Mouse (Mus musculus) lung, postnatal 0 days (tissue): ENCODE measurements around the gene Adipoq. TPM values are rescaled to one million over a fixed set of nuclear protein-coding genes. Genes with fewer than 3 reads are reported as not detected.
A peak's percentile ranks its signal among the peaks of the same experiment; 100 is the strongest.

ENCODE experiments used
- ATAC-seq: fragments of 200-750 bp; cut with Nextera tagmentation; 2 replicates; pipeline ENCODE4 v1.8.0; 2017; ENCODE audit warnings: moderate library complexity
- DNase-seq: peaks from one replicate; pipeline ENCODE4 v3.0.0-alpha.2; 2016; ENCODE audit warnings: low spot score
- H3K27ac ChIP-seq: fragments of 300-500 bp; sonication (generic); 2 replicates; pipeline ENCODE4 v1.5.1; 2014; ENCODE audit warnings: antibody characterized with exemption, mild to moderate bottlenecking, low read length, mixed read lengths
- H3K27me3 ChIP-seq: fragments of 300-500 bp; sonication (generic); replicated peaks from 2 replicates; pipeline ENCODE4 v1.6.1; 2014; ENCODE audit warnings: low read length, mixed read lengths; ENCODE audit not compliant: insufficient read depth
- H3K36me3 ChIP-seq: fragments of 300-500 bp; sonication (generic); 2 replicates; pipeline ENCODE4 v1.6.1; 2014; ENCODE audit warnings: low read length, mixed read lengths; ENCODE audit not compliant: insufficient read depth
- H3K4me1 ChIP-seq: fragments of 300-500 bp; sonication (generic); 2 replicates; pipeline ENCODE4 v1.6.1; 2014; ENCODE audit warnings: antibody characterized with exemption, low read depth, low read length, mixed read lengths; ENCODE audit not compliant: insufficient read depth
- H3K4me2 ChIP-seq: fragments of 300-500 bp; sonication (generic); replicated peaks from 2 replicates; pipeline ENCODE4 v1.6.1; 2014; ENCODE audit warnings: low read depth, mild to moderate bottlenecking, low read length, moderate library complexity, mixed read lengths
- H3K4me3 ChIP-seq: fragments of 300-500 bp; sonication (generic); 2 replicates; pipeline ENCODE4 v1.5.1; 2014; ENCODE audit warnings: low read depth, low read length
- H3K9ac ChIP-seq: fragments of 300-500 bp; sonication (generic); replicated peaks from 2 replicates; pipeline ENCODE4 v1.6.1; 2014; ENCODE audit warnings: low read depth, mild to moderate bottlenecking
- H3K9me3 ChIP-seq: fragments of 300-500 bp; sonication (generic); 2 replicates; pipeline ENCODE4 v1.6.1; 2016; ENCODE audit warnings: low read length, mixed read lengths
- CTCF ChIP-seq: IDR thresholded peaks from 2 replicates; pipeline ENCODE4 v1.5.1; 2016; ENCODE audit warnings: antibody characterized with exemption, mild to moderate bottlenecking
- EP300 ChIP-seq: IDR thresholded peaks from 2 replicates; pipeline ENCODE4 v1.6.1; 2016; ENCODE audit warnings: antibody characterized with exemption, mild to moderate bottlenecking, control low read depth
- WGBS: fragments of 180-500 bp; shearing (Covaris S2); extraction: QIAGEN DNeasy Blood & Tissue Kit; methylation state at CpG from one replicate; pipeline ENCODE4 v1.1.7; 2014; 5-methylcytosine and 5-hydroxymethylcytosine counted together
- polyA plus RNA-seq: library from polyadenylated mRNA; unstranded; fragments of >200 nt; fragmentation: Nextera tagmentation; extraction: Ambion mirVana; gene quantifications from 2 replicates; pipeline ENCODE4 v1.2.1, GENCODE M21; 2015

The Adipoq gene
- polyA plus RNA-seq, 1 experiment from 2014 or later, result not detected

DNA sequence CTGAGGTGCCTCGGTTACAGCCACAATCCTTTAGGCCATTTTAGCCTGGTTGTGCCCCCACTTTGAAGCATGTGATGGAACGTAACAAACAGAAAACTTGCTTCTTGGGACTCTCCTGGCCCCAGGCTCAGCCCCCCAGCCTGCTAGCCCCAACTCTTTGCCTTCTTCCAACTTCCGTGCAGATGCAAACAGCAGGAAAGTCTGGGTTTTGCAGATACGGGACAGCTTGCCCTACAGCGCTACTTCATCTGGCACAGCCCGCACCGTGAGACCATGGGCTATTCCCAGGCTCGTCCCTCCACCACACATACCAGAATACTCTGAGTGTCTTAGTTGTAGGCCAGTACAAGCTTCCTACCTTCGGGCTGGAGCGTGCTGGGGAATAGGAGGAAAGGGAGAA, 45.7 kb upstream of the Adipoq start:
- peak overlapping the region; percentile 52 for H3K4me2 ChIP-seq
- WGBS, result 15% methylated on average over 10 of the region's 10 CpGs
- peaks cover 3% of the 10 kb centered on the region; the same call in 1 of the 2 replicates for H3K4me1 ChIP-seq
- H3K9me3 ChIP-seq, result no peaks in the 10 kb centered on the region
- H3K27me3 ChIP-seq, result no peaks in the 10 kb centered on the region
- peak; percentile 16; the same call in 1 of the 2 replicates for ATAC-seq
- H3K4me3 ChIP-seq, result peak overlapping the region; percentile 27; the same call in 1 of the 2 replicates
- TF ChIP-seq EP300 (no peak), CTCF (no peak)
- H3K27ac ChIP-seq, result no peak overlapping the region
- no peak for DNase-seq
- peak overlapping the region; percentile 32; the same call in 1 of the 2 replicates for H3K9ac ChIP-seq
- H3K36me3 ChIP-seq, result no peaks in the 10 kb centered on the region

DNA sequence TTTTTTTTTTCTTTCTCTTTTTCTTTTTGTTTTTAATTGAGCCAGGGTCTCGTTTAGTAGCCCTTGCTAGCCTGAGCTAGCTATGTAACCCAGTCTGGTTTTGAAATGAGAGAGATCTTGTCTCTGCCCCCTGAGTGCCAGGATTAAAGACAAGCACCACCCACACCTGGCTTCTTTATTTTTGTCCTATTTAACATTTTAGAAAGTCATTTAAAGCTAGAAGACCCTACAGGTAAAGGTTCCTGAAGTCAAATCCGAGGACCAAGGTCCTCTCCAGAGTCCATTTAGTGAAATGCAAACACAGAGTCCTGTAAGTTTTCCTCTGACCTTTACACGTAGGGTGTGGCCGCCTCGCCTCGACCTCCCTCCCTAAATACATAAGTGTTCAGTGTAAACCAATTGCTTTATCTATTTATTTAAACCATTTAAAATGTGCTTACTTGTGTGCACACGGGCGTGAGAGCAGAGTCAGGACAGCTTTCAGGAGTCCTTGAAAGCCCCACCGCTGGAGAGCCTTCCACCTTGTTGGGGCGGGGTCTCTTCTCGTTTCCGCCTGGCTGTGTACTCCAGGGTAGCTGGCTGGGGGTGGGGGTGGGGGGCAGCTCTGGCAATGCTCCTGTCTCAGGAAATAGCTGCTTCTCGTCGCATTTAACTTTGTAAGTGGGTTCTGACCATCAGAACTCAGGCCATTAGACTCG, 43.8 kb upstream of the Adipoq start:
- TF ChIP-seq CTCF, result no peak
- Histone ChIP-seq H3K4me1 (peaks cover 3% of the 10 kb centered on the region; the same call in 1 of the 2 replicates), H3K4me2 (peak overlapping the region; percentile 58), H3K27ac (no peak overlapping the region), H3K9me3 (no peaks in the 10 kb centered on the region), H3K36me3 (no peaks in the 10 kb centered on the region), H3K9ac (peak overlapping the region; percentile 41), H3K4me3 (peak overlapping the region; percentile 33), H3K27me3 (no peaks in the 10 kb centered on the region)
- peak; percentile 19 for DNase-seq
- ATAC-seq, result no peak
- 10% methylated on average over 15 of the region's 15 CpGs for WGBS

DNA sequence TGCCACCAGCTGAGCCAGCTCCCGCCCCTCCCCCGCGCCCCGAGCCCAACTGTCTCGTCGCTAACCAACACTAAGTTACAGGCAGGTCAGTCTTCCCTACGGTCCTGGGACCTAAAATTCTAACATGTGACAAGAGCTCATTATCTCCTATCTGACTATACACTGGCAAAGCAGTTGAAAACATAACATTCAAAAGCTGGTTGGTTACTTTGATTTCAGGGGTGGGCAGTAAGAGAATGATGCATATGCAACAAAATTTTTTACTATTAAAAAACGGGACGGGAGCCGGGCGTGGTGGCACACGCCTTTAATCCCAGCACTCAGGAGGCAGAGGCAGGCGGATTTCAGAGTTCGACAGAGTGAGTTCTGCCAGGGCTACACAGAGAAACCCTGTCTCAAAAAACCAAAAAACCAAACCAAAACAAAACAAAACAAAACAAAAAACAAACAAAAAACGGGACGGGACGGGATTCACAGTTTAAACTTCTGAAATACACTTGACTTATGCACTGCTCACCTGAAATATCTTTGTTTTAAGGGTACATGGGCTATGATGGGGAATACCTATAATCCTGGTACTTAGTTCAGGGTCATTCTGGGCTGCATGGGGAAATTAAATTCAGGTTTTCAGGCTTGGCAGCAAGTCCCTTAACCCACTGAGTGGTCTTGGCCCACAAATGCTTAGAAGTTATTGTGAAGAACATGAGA, 43.1 kb upstream of the Adipoq start:
- Histone ChIP-seq H3K27me3 (no peaks in the 10 kb centered on the region), H3K4me1 (peaks cover 3% of the 10 kb centered on the region; the same call in 1 of the 2 replicates), H3K4me3 (peak overlapping the region; percentile 33), H3K9ac (peak overlapping the region; percentile 41), H3K36me3 (no peaks in the 10 kb centered on the region), H3K9me3 (no peaks in the 10 kb centered on the region), H3K4me2 (peak overlapping the region; percentile 58), H3K27ac (no peak overlapping the region)
- ATAC-seq (no peak), DNase-seq (no peak)
- TF ChIP-seq EP300 (no peak), CTCF (no peak)
- WGBS, result 30% methylated on average over 17 of the region's 17 CpGs

DNA sequence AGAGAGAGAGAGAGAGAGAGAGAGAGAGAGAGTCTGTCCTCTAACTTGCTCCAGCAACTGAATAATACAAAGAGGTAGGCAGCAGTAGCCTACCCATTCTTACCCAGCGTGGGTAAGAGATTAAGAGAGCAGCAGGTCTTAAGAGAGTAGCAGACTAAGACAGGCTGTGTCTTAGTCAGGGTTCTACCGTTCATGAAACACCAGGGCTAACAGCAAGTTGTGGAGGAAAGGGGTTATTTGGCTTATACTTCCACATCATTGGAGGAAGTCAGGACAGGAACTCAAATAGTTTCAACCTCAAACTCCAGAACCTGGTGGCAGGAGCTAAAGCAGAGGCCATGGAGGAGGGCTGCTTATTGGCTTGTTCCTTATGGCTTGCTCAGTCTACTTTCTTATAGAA, 42.5 kb upstream of the Adipoq start:
- TF ChIP-seq EP300, result no peak
- TF ChIP-seq CTCF, result no peak
- no peak for ATAC-seq
- WGBS, result 58% methylated on average over 2 of the region's 2 CpGs

DNA sequence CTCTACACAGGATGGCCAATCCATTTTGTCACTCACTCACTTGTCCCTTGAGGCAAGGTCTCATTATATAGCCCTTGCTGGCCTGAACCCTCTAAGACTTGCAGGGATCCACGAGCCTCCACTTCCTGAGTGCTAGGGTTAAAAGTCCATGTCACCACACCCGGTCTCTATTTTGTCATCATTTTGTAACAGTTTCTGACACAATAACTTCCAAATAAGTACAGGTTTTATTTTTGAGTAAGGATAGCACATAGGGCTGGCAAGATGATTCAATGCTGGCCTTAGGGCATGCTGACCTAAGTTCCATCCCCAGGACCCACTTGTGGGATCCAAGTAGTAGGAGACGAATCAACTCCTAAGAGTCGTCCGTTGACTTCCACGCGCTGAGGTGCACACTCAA, 40.2 kb upstream of the Adipoq start:
- no peak for TF ChIP-seq EP300
- no peak for TF ChIP-seq CTCF
- 55% methylated on average over 7 of the region's 7 CpGs for WGBS
- H3K36me3 ChIP-seq, result no peaks in the 10 kb centered on the region; the same call in 1 of the 2 replicates
- H3K9me3 ChIP-seq, result no peaks in the 10 kb centered on the region
- no peak overlapping the region for H3K4me3 ChIP-seq
- no peak for ATAC-seq
- H3K27ac ChIP-seq, result no peak overlapping the region
- H3K4me2 ChIP-seq, result no peak overlapping the region
- DNase-seq, result no peak
- no peaks in the 10 kb centered on the region for H3K27me3 ChIP-seq
- H3K9ac ChIP-seq, result no peak overlapping the region
- peaks cover 12% of the 10 kb centered on the region; the same call in 1 of the 2 replicates for H3K4me1 ChIP-seq

More for the DNA sequence above, 42.5 kb upstream of the Adipoq start:
- H3K4me2 ChIP-seq, result no peak overlapping the region
- no peak overlapping the region for H3K4me3 ChIP-seq
- no peak overlapping the region for H3K27ac ChIP-seq
- H3K36me3 ChIP-seq, result no peaks in the 10 kb centered on the region; the same call in 1 of the 2 replicates
- H3K4me1 ChIP-seq, result peaks cover 5% of the 10 kb centered on the region; the same call in 1 of the 2 replicates
- no peaks in the 10 kb centered on the region for H3K9me3 ChIP-seq
- no peaks in the 10 kb centered on the region for H3K27me3 ChIP-seq
- no peak for DNase-seq
- no peak overlapping the region for H3K9ac ChIP-seq

DNA sequence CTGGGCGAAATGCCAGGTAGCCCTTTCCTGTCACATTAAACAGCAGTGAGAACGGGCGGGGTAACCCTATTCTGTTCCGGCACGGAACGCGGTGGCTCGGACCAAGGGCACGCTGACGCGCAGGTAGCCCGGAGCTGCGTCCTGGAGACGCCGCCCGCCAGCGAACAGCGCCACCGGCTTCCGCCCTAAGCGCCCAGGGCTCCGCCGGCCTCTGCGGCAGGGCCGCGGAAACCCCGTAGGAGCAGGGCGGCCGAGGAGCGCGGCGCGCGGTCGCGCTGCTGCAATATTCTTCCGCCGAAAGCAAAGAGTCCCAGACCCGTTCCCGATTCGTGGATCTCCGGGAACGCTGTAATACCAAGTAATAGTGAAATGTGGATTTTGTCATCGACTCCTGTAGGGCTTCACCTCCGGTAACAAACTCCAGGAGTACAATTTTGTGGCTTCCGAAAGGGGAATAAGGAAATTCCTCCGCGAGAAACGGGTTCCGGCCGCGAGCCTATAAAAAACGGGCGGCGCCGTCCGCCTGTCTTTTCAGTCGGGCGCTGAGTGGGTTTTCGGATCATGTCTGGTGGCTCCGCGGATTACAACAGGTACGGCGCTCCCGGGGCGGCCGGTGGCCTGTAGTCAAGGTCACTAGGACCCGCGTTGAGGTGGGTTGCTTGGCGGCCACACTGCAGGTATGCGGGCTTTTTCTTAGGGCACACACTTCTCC, 38.9 kb upstream of the Adipoq start, which contains the start of gene Eif4a2:
TSS of gene Eif4a2 (plus strand) at position 214 of the 712 bp plus-strand sequence.
- Histone ChIP-seq H3K36me3 (peaks cover 7% of the 10 kb centered on the region; the same call in 1 of the 2 replicates), H3K27me3 (no peaks in the 10 kb centered on the region), H3K9me3 (no peaks in the 10 kb centered on the region), H3K4me1 (peaks cover 12% of the 10 kb centered on the region; the same call in 1 of the 2 replicates), H3K9ac (peak within 1 kb of the TSS; percentile 100), H3K4me2 (peak within 1 kb of the TSS; percentile 71), H3K27ac (peak within 1 kb of the TSS; percentile 99), H3K4me3 (peak within 1 kb of the TSS; percentile 100)
- WGBS, result 1% methylated on average over 71 of the region's 71 CpGs
- peak; percentile 54 for TF ChIP-seq CTCF
- peak; percentile 27; the same call in 1 of the 2 replicates for TF ChIP-seq EP300
- ATAC-seq (peak; percentile 94), DNase-seq (peak; percentile 95)
